18 mouse cellular contexts compared by ENCODE assay signal in the genomic region with DNA sequence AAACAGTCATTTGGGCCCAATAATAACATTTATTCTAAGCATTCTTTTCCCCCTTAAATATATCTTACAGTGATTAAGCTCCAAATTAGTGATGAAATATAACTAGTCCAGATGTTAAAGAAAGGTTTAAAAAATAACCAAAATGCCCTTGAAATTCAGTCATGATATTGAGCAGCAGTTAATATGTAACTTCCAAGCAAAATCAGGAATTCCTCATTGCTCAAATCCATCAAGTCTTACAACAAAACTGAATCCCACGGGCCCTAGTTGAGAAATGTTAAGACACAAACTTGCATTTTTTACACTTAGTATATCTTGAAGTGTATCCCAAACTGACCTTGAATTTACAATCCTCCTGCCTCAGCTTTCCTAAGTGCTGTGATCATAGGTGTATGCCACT. TPM values are rescaled to one million over a fixed set of nuclear protein-coding genes. Genes with fewer than 3 reads are reported as not detected.
DNase-seq lines count a peak whose midpoint lies in the region; ATAC-seq and TF ChIP-seq lines count a peak whose summit lies in the region.
"Had no signal": no experiment of that assay in that cellular context is flagged by ENCODE, and none has a peak within 500 bp of the region (broad histone marks: within the 10 kb centered on the region; RNA-seq: fewer than 3 reads in every experiment).

No protein-coding gene starts in this region.

- no peak for TF ChIP-seq POLR2A in liver, adult 2 months (IDR thresholded peaks at IDR 0.05; ENCODE audit: extremely low read depth, insufficient read depth, low read length)

- H3K36me3 ChIP-seq in liver, adult 2 months (ENCODE audit: control insufficient read depth, insufficient read depth, low read length) = peaks cover 37% of the 10 kb centered on the region
- peaks cover 58% of the 10 kb centered on the region for H3K36me3 ChIP-seq in liver, embryonic 12.5 days

- no peak overlapping the region; the same call in 1 of the 2 replicates for H3K9ac ChIP-seq in liver, adult 2 months (ENCODE audit: low read depth, low read length)
- H3K9ac ChIP-seq in liver, embryonic 12.5 days = no peak overlapping the region
- H3K9ac ChIP-seq: embryonic facial prominence, embryonic 12.5 days; forebrain, embryonic 13.5 days; forebrain, embryonic 15.5 days; forebrain, postnatal 0 days had no signal

- H3K4me3 ChIP-seq in liver, adult 2 months (ENCODE audit: insufficient read depth, low read depth, low read length) = peak overlapping the region; percentile 44
- H3K4me3 ChIP-seq in liver, embryonic 12.5 days = no peak overlapping the region
- H3K4me3 ChIP-seq in brown adipose tissue, adult 24 weeks (ENCODE audit: insufficient read depth, low read depth, low read length) = no peak overlapping the region
- H3K4me3 ChIP-seq: embryonic facial prominence, embryonic 10.5 days; embryonic facial prominence, embryonic 12.5 days; forebrain, embryonic 13.5 days; forebrain, embryonic 15.5 days had no signal

- H3K9me3 ChIP-seq in liver, embryonic 12.5 days (replicated peaks) = no peaks in the 10 kb centered on the region
- H3K9me3 ChIP-seq: embryonic facial prominence, embryonic 10.5 days; embryonic facial prominence, embryonic 12.5 days; forebrain, embryonic 13.5 days; forebrain, embryonic 15.5 days had no signal

- intact Hi-C loops in left cerebral cortex, postnatal 10 days (cut with DNase I) = no loop called here

- H3K27ac ChIP-seq in liver, adult 2 months (replicated peaks; ENCODE audit: insufficient read depth, low read depth, low read length) = peak overlapping the region; percentile 94
- H3K27ac ChIP-seq in liver, embryonic 12.5 days = no peak overlapping the region
- H3K27ac ChIP-seq in brown adipose tissue, adult 24 weeks (replicated peaks; ENCODE audit: low read depth, low read length) = peak overlapping the region; percentile 41; the same call in 1 of the 2 replicates
- H3K27ac ChIP-seq: embryonic facial prominence, embryonic 10.5 days; embryonic facial prominence, embryonic 12.5 days; forebrain, embryonic 13.5 days; forebrain, embryonic 15.5 days had no signal

- ATAC-seq in liver, embryonic 12.5 days = no peak
- ATAC-seq: forebrain, embryonic 13.5 days; forebrain, embryonic 15.5 days; forebrain, postnatal 0 days had no signal

- no peak overlapping the region for H3K4me2 ChIP-seq in liver, embryonic 12.5 days
- H3K4me2 ChIP-seq: embryonic facial prominence, embryonic 12.5 days; forebrain, embryonic 13.5 days; forebrain, embryonic 15.5 days had no signal

- H3K4me1 ChIP-seq in liver, adult 2 months (ENCODE audit: control insufficient read depth, insufficient read depth, low read length) = peaks cover 50% of the 10 kb centered on the region
- peaks cover 18% of the 10 kb centered on the region for H3K4me1 ChIP-seq in liver, embryonic 12.5 days
- no peaks in the 10 kb centered on the region for H3K4me1 ChIP-seq in brown adipose tissue, adult 24 weeks (ENCODE audit: control insufficient read depth, insufficient read depth, insufficient read length, low read length)

- WGBS in liver, adult 2 months = 21% methylated on average over 1 of the region's 1 CpGs
- WGBS in liver, embryonic 12.5 days (ENCODE audit: insufficient replicate concordance) = 82% methylated on average over 1 of the region's 1 CpGs

- H3K79me2 ChIP-seq in liver, adult 2 months (ENCODE audit: control insufficient read depth, insufficient read depth, low read length) = peaks cover 25% of the 10 kb centered on the region

- no peaks in the 10 kb centered on the region for H3K27me3 ChIP-seq in liver, adult 2 months (ENCODE audit: control insufficient read depth, insufficient read depth, low read length)
- no peaks in the 10 kb centered on the region for H3K27me3 ChIP-seq in liver, embryonic 12.5 days (replicated peaks)
- H3K27me3 ChIP-seq: embryonic facial prominence, embryonic 12.5 days; forebrain, embryonic 13.5 days; forebrain, embryonic 15.5 days had no signal

- peak; percentile 92 for DNase-seq in liver, adult 2 months (ENCODE audit: extremely low read depth, low read depth, low spot score)
- peak; percentile 21 for DNase-seq in adipocyte (ENCODE audit: low spot score)
- no peak for DNase-seq in left cerebral cortex, postnatal 10 days (ENCODE audit: extremely low spot score in 1 of 2, low spot score in 2 of 2)
- DNase-seq: adrenal gland, adult 8-10 months; adrenal gland, postnatal 14 days; adrenal gland, postnatal 36 days; cerebellum, adult 11 months; cerebellum, adult 18-20 months; cerebellum, adult 8-10 months; cerebellum, postnatal 10 days; cerebellum, postnatal 25 days; forebrain, postnatal 0 days had no signal

- no peak for TF ChIP-seq CTCF in liver, adult 2 months (IDR thresholded peaks at IDR 0.05; ENCODE audit: low read depth, low read length)

RNA-seq across cellular contexts. Expression of a gene that starts 3.4 kb away (rescaled TPM):
- 260 and 288 TPM in 2 replicates for total RNA-seq in liver, adult 2 months (2014; rRNA removed)
- polyA plus RNA-seq in liver, adult 2 months (2012; rRNA removed) = 172 and 195 TPM in 2 replicates
- 42.5 and 42.6 TPM in 2 replicates for polyA plus RNA-seq in liver, embryonic 12.5 days (2016; fragmentation: Nextera tagmentation; extraction: Ambion mirVana)
- polyA plus RNA-seq in brown adipose tissue, adult 24 weeks (2012; ENCODE audit: insufficient read depth, insufficient read length, missing spikeins) = 96.0 and 102 TPM in 2 replicates
- total RNA-seq in left cerebral cortex, postnatal 10 days (2021) = 10 to 100 TPM; 17.9 to 24.5 TPM

RNA-seq across cellular contexts. Expression of a gene that starts 42.2 kb away (rescaled TPM):
- 50.0 and 62.0 TPM in 2 replicates for total RNA-seq in liver, adult 2 months (2014; rRNA removed)
- 14.2 and 17.0 TPM in 2 replicates for polyA plus RNA-seq in liver, adult 2 months (2012; rRNA removed)
- polyA plus RNA-seq in liver, embryonic 12.5 days (2016; fragmentation: Nextera tagmentation; extraction: Ambion mirVana) = 50.7 and 51.2 TPM in 2 replicates
- 34.9 and 35.8 TPM in 2 replicates for polyA plus RNA-seq in brown adipose tissue, adult 24 weeks (2012; ENCODE audit: insufficient read depth, insufficient read length, missing spikeins)
- total RNA-seq in left cerebral cortex, postnatal 10 days (2021) = 100 to 1,000 TPM; 123 TPM

Comparison
In these comparisons a context has a peak if more than half of its experiments do, and no peak if none do; other contexts are left out.
1. DNase-seq: peak in liver, adult 2 months (single experiment) and adipocyte (single experiment); none in left cerebral cortex, postnatal 10 days (0 of 2).